Mouse (Mus musculus) limb, embryonic 12.5 days (tissue): ENCODE data around the gene Itga6. TPM values are rescaled to one million over a fixed set of nuclear protein-coding genes. Genes with fewer than 3 reads are reported as not detected.

ENCODE experiments used
- ATAC-seq: fragments of 200-750 bp; cut with Nextera tagmentation; 2 replicates; pipeline ENCODE4 v1.8.0; 2017; ENCODE audit warnings: low read depth, moderate TSS enrichment; ENCODE audit not compliant: insufficient number of reproducible peaks, insufficient read depth, low FRiP score, low TSS enrichment
- H3K27ac ChIP-seq: fragments of 300-500 bp; sonication (generic); 2 replicates; pipeline ENCODE4 v1.5.1; 2016; ENCODE audit warnings: mild to moderate bottlenecking, moderate library complexity
- H3K27me3 ChIP-seq: fragments of 300-500 bp; sonication (generic); 2 replicates; pipeline ENCODE4 v1.6.1; 2016; ENCODE audit warnings: mild to moderate bottlenecking, moderate library complexity
- H3K36me3 ChIP-seq: fragments of 300-500 bp; sonication (generic); 2 replicates; pipeline ENCODE4 v1.6.1; 2016; ENCODE audit warnings: mild to moderate bottlenecking, moderate library complexity
- H3K4me1 ChIP-seq: fragments of 300-500 bp; sonication (generic); replicated peaks from 2 replicates; pipeline ENCODE4 v1.6.1; 2016
- H3K4me2 ChIP-seq: fragments of 300-500 bp; sonication (generic); 2 replicates; pipeline ENCODE4 v1.6.1; 2016; ENCODE audit warnings: mild to moderate bottlenecking, moderate library complexity
- H3K4me3 ChIP-seq: fragments of 300-500 bp; sonication (generic); replicated peaks from 2 replicates; pipeline ENCODE4 v1.5.1; 2016; ENCODE audit warnings: mild to moderate bottlenecking
- H3K9ac ChIP-seq: fragments of 300-500 bp; sonication (generic); replicated peaks from 2 replicates; pipeline ENCODE4 v1.6.1; 2016; ENCODE audit warnings: mild to moderate bottlenecking, moderate library complexity
- H3K9me3 ChIP-seq: fragments of 300-500 bp; sonication (generic); 2 replicates; pipeline ENCODE4 v1.6.1; 2016; ENCODE audit warnings: mild to moderate bottlenecking, moderate library complexity
- WGBS: fragments of 180-500 bp; shearing (Covaris S2); methylation state at CpG from one replicate; pipeline ENCODE4 v1.1.7; 2016; 5-methylcytosine and 5-hydroxymethylcytosine counted together
- polyA plus RNA-seq: library from polyadenylated mRNA; unstranded; fragments of >200 nt; fragmentation: Nextera tagmentation; extraction: Ambion mirVana; gene quantifications from 2 replicates; pipeline ENCODE4 v1.2.1, GENCODE M21; 2016

The Itga6 gene
- polyA plus RNA-seq: 30.0 and 32.7 TPM in 2 replicates

GRCm38 (mm10) chr2:71745610-71746374 is at the start of gene Itga6:
TSS of gene Itga6 (plus strand) at chr2:71745616.
- H3K27ac ChIP-seq: no peak within 1 kb of the TSS
- 39% methylated on average over 6 of the region's 6 CpGs for WGBS
- no peak within 1 kb of the TSS for H3K4me2 ChIP-seq
- H3K9ac ChIP-seq: no peak within 1 kb of the TSS
- no peaks in the 10 kb centered on the region for H3K27me3 ChIP-seq
- H3K4me1 ChIP-seq: peaks cover 24% of the 10 kb centered on the region
- H3K9me3 ChIP-seq: no peaks in the 10 kb centered on the region
- no peak for ATAC-seq
- no peaks in the 10 kb centered on the region for H3K36me3 ChIP-seq
- no peak within 1 kb of the TSS for H3K4me3 ChIP-seq

GRCm38 (mm10) chr2:71696776-71697175 is 48.6 kb upstream of the Itga6 start:
- Histone ChIP-seq H3K27ac (no peak overlapping the region), H3K9ac (no peak overlapping the region), H3K4me2 (no peak overlapping the region), H3K4me1 (peaks cover 25% of the 10 kb centered on the region), H3K36me3 (no peaks in the 10 kb centered on the region), H3K27me3 (no peaks in the 10 kb centered on the region), H3K4me3 (no peak overlapping the region), H3K9me3 (peaks cover 7% of the 10 kb centered on the region)
- no peak for ATAC-seq
- 90% methylated on average over 1 of the region's 1 CpGs for WGBS

- ATAC-seq: no peak
- Histone ChIP-seq H3K9ac (peak overlapping the region; percentile 3; the same call in 1 of the 2 replicates), H3K4me1 (peaks cover 25% of the 10 kb centered on the region), H3K36me3 (no peaks in the 10 kb centered on the region), H3K27me3 (no peaks in the 10 kb centered on the region), H3K4me3 (no peak overlapping the region), H3K9me3 (peaks cover under 1% of the 10 kb centered on the region; the same call in 1 of the 2 replicates), H3K4me2 (0 out of 2 replicates have a peak overlapping the region, but pooled peaks have one; percentile 2), H3K27ac (no peak overlapping the region)
- WGBS: 28% methylated on average over 8 of the region's 8 CpGs
These were observed 47.7 kb upstream of the Itga6 start for GRCm38 (mm10) chr2:71697408-71698336.

- H3K4me2 ChIP-seq: no peak overlapping the region
- H3K27ac ChIP-seq: no peak overlapping the region
- H3K36me3 ChIP-seq: no peaks in the 10 kb centered on the region
- ATAC-seq: no peak
- 71% methylated on average over 6 of the region's 6 CpGs for WGBS
- no peaks in the 10 kb centered on the region for H3K9me3 ChIP-seq
- no peak overlapping the region for H3K9ac ChIP-seq
- H3K4me1 ChIP-seq: peaks cover 25% of the 10 kb centered on the region
- H3K27me3 ChIP-seq: no peaks in the 10 kb centered on the region
- H3K4me3 ChIP-seq: no peak overlapping the region
These were observed 47.0 kb upstream of the Itga6 start for GRCm38 (mm10) chr2:71698366-71698765.

DNA sequence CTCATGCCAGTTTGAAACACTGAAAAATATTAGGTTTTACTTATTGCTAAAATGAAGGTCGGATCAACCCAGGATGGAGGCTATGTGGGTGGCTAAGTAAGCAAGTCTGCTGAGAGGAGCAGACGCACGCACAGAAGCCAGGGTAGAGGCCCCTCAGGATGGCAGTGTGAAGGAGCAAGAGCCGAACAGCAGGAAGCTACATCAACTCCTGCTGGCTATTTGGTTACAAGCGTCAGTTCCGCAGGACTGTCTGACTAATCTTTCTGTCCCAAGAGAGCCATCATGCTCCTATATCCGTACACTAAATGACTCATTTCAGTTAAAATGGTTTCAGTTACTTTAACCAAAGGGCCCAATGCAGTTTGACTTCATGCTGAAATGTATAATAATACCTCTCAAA is 46.5 kb upstream of the Itga6 start:
- ATAC-seq: no peak
- 33% methylated on average over 7 of the region's 7 CpGs for WGBS

GRCm38 (mm10) chr2:71701341-71701740 is 44.1 kb upstream of the Itga6 start:
- no peak overlapping the region for H3K4me3 ChIP-seq
- H3K4me1 ChIP-seq: peaks cover 22% of the 10 kb centered on the region
- 87% methylated on average over 3 of the region's 3 CpGs for WGBS
- no peak overlapping the region for H3K4me2 ChIP-seq
- H3K27me3 ChIP-seq: no peaks in the 10 kb centered on the region
- no peaks in the 10 kb centered on the region for H3K36me3 ChIP-seq
- H3K9me3 ChIP-seq: no peaks in the 10 kb centered on the region
- no peak overlapping the region for H3K9ac ChIP-seq
- H3K27ac ChIP-seq: no peak overlapping the region
- no peak for ATAC-seq

More for the DNA sequence above, 46.5 kb upstream of the Itga6 start:
- H3K4me2 ChIP-seq: no peak overlapping the region
- H3K36me3 ChIP-seq: no peaks in the 10 kb centered on the region
- H3K9me3 ChIP-seq: no peaks in the 10 kb centered on the region
- H3K9ac ChIP-seq: no peak overlapping the region
- no peak overlapping the region for H3K4me3 ChIP-seq
- peaks cover 25% of the 10 kb centered on the region for H3K4me1 ChIP-seq
- H3K27me3 ChIP-seq: no peaks in the 10 kb centered on the region
- no peak overlapping the region for H3K27ac ChIP-seq

- no peak overlapping the region for H3K4me3 ChIP-seq
- H3K9ac ChIP-seq: no peak overlapping the region
- no peaks in the 10 kb centered on the region for H3K9me3 ChIP-seq
- H3K36me3 ChIP-seq: no peaks in the 10 kb centered on the region
- no peaks in the 10 kb centered on the region for H3K27me3 ChIP-seq
- no peak overlapping the region for H3K4me2 ChIP-seq
- 48% methylated on average over 5 of the region's 5 CpGs for WGBS
- no peak overlapping the region for H3K27ac ChIP-seq
- no peaks in the 10 kb centered on the region; the same call in 1 of the 2 replicates for H3K4me1 ChIP-seq
- ATAC-seq: no peak
These were observed 41.1 kb upstream of the Itga6 start for GRCm38 (mm10) chr2:71704309-71704708.

GRCm38 (mm10) chr2:71708886-71709285 is 36.5 kb upstream of the Itga6 start:
- Histone ChIP-seq H3K4me3 (no peak overlapping the region), H3K36me3 (no peaks in the 10 kb centered on the region), H3K27ac (no peak overlapping the region), H3K27me3 (no peaks in the 10 kb centered on the region), H3K4me2 (no peak overlapping the region), H3K4me1 (no peaks in the 10 kb centered on the region), H3K9ac (no peak overlapping the region), H3K9me3 (no peaks in the 10 kb centered on the region)
- ATAC-seq: no peak
- 86% methylated on average over 5 of the region's 5 CpGs for WGBS

- Histone ChIP-seq H3K9ac (no peak overlapping the region), H3K4me3 (no peak overlapping the region), H3K4me2 (no peak overlapping the region), H3K9me3 (no peaks in the 10 kb centered on the region), H3K27ac (no peak overlapping the region), H3K27me3 (no peaks in the 10 kb centered on the region), H3K4me1 (no peaks in the 10 kb centered on the region), H3K36me3 (no peaks in the 10 kb centered on the region)
- ATAC-seq: no peak
- WGBS: 70% methylated on average over 2 of the region's 2 CpGs
These were observed 33.8 kb upstream of the Itga6 start for GRCm38 (mm10) chr2:71711640-71712039.

- H3K36me3 ChIP-seq: no peaks in the 10 kb centered on the region
- no peak overlapping the region for H3K4me3 ChIP-seq
- no peaks in the 10 kb centered on the region for H3K9me3 ChIP-seq
- H3K4me1 ChIP-seq: 0 out of 2 replicates have a peak, but pooled peaks cover 4% of the 10 kb centered on the region
- H3K27ac ChIP-seq: no peak overlapping the region
- ATAC-seq: no peak
- H3K9ac ChIP-seq: no peak overlapping the region
- WGBS: 90% methylated on average over 5 of the region's 5 CpGs
- no peaks in the 10 kb centered on the region for H3K27me3 ChIP-seq
- no peak overlapping the region for H3K4me2 ChIP-seq
These were observed 31.0 kb upstream of the Itga6 start for GRCm38 (mm10) chr2:71714416-71714815.

DNA sequence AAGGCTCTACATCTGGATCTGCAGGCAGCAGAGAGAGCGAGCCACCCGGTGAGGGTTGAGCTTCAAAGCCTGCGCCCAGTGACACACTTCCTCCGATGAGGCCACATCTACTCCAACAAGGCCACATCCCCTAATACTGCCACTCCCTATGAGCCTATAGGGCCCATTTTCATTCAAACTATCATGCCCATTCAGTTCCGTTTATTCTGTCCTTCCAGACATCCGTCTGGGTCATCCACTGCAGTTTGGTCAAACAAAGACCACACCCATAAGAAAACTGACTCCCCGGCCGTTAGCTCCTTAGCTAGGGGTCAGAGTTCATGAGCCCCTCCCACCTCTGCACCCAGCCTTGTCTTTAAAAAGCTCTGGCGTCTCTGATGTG is 26.4 kb upstream of the Itga6 start:
- Histone ChIP-seq H3K27ac (no peak overlapping the region), H3K27me3 (no peaks in the 10 kb centered on the region), H3K4me2 (no peak overlapping the region), H3K36me3 (no peaks in the 10 kb centered on the region), H3K4me3 (no peak overlapping the region), H3K4me1 (0 out of 2 replicates have a peak, but pooled peaks cover 4% of the 10 kb centered on the region), H3K9me3 (no peaks in the 10 kb centered on the region), H3K9ac (no peak overlapping the region)
- no peak for ATAC-seq
- 47% methylated on average over 9 of the region's 9 CpGs for WGBS
